Mouse (Mus musculus) liver, embryonic 16.5 days (tissue): ENCODE results near the gene Prss44. TPM values are rescaled to one million over a fixed set of nuclear protein-coding genes. Genes with fewer than 3 reads are reported as not detected.

ENCODE experiments used
- ATAC-seq: fragments of 200-750 bp; cut with Nextera tagmentation; 2 replicates; pipeline ENCODE4 v1.8.0; 2017; ENCODE audit warnings: low read depth, mild to moderate bottlenecking, moderate number of reproducible peaks, moderate library complexity
- H3K27ac ChIP-seq: fragments of 300-500 bp; sonication (generic); 2 replicates; pipeline ENCODE4 v1.5.1; 2014; ENCODE audit warnings: mild to moderate bottlenecking, low read length
- H3K27me3 ChIP-seq: fragments of 300-500 bp; sonication (generic); 2 replicates; pipeline ENCODE4 v1.6.1; 2014; ENCODE audit warnings: low read depth, low read length, mixed read lengths; ENCODE audit not compliant: control insufficient read depth, insufficient read depth
- H3K36me3 ChIP-seq: fragments of 300-500 bp; sonication (generic); 2 replicates; pipeline ENCODE4 v1.6.1; 2014; ENCODE audit warnings: mild to moderate bottlenecking; ENCODE audit not compliant: control insufficient read depth, insufficient read depth
- H3K4me1 ChIP-seq: fragments of 300-500 bp; sonication (generic); 2 replicates; pipeline ENCODE4 v1.6.1; 2014; ENCODE audit warnings: low read depth, low read length, mixed read lengths; ENCODE audit not compliant: control insufficient read depth
- H3K4me2 ChIP-seq: fragments of 300-500 bp; sonication (generic); 2 replicates; pipeline ENCODE4 v1.6.1; 2014; ENCODE audit warnings: low read depth, low read length, mixed read lengths
- H3K4me3 ChIP-seq: fragments of 300-500 bp; sonication (generic); 2 replicates; pipeline ENCODE4 v1.5.1; 2014; ENCODE audit warnings: low read depth, mild to moderate bottlenecking, low read length
- H3K9ac ChIP-seq: fragments of 300-500 bp; sonication (generic); 2 replicates; pipeline ENCODE4 v1.6.1; 2014; ENCODE audit warnings: low read depth, low read length
- H3K9me3 ChIP-seq: fragments of 300-500 bp; sonication (generic); replicated peaks from 2 replicates; pipeline ENCODE4 v1.6.1; 2016; ENCODE audit warnings: low read length; ENCODE audit not compliant: control insufficient read depth
- WGBS: fragments of 180-500 bp; shearing (Covaris S2); extraction: QIAGEN DNeasy Blood & Tissue Kit; methylation state at CpG from one replicate; pipeline ENCODE4 v1.1.7; 2014; ENCODE audit not compliant: insufficient replicate concordance; 5-methylcytosine and 5-hydroxymethylcytosine counted together
- polyA plus RNA-seq: library from polyadenylated mRNA; unstranded; fragments of >200 nt; fragmentation: Nextera tagmentation; extraction: Ambion mirVana; gene quantifications from 2 replicates; pipeline ENCODE4 v1.2.1, GENCODE M21; 2015

The Prss44 gene
- polyA plus RNA-seq, 1 experiment from 2014 or later, result not detected

- Histone ChIP-seq H3K27ac (no peak overlapping the region), H3K4me2 (no peak overlapping the region), H3K9me3 (no peaks in the 10 kb centered on the region), H3K4me3 (no peak overlapping the region), H3K4me1 (no peaks in the 10 kb centered on the region; the same call in none of the 2 replicates), H3K9ac (no peak overlapping the region), H3K27me3 (peaks cover 15% of the 10 kb centered on the region), H3K36me3 (no peaks in the 10 kb centered on the region)
- no peak; the same call in 1 of the 2 replicates for ATAC-seq
- 10% methylated on average over 7 of the region's 7 CpGs for WGBS
Observed at GRCm38 (mm10) chr9:110871030-110871429, 57.2 kb downstream of the Prss44 start.

Other genes with a start within 250 kb of the Prss44 start
- gene Nradd, start 189.5 kb upstream of the Prss44 start, polyA plus RNA-seq, result 1.4 and 1.9 TPM in 2 replicates
- 1.7 and 2.8 TPM in 2 replicates for gene Nbeal2, start 159.8 kb upstream of the Prss44 start, polyA plus RNA-seq
- gene Ccdc12, start 157.5 kb upstream of the Prss44 start, polyA plus RNA-seq, result 59.5 and 60.5 TPM in 2 replicates
- 1.1 and 1.9 TPM in 2 replicates for gene Myl3, start 72.1 kb upstream of the Prss44 start, polyA plus RNA-seq
- gene Pth1r, start 66.8 kb upstream of the Prss44 start, polyA plus RNA-seq, result 2.3 and 2.5 TPM in 2 replicates
- not detected in 2 replicates for gene Prss42, start 15.8 kb upstream of the Prss44 start, polyA plus RNA-seq
- not detected in 2 replicates for gene Prss43, start 12.7 kb downstream of the Prss44 start, polyA plus RNA-seq
- not detected in 2 replicates for gene Prss45, start 20.6 kb downstream of the Prss44 start, polyA plus RNA-seq
- gene Prss46, start 30.5 kb downstream of the Prss44 start, polyA plus RNA-seq, result not detected in 2 replicates
- 8.2 and 8.6 TPM in 2 replicates for gene Prss50, start 44.0 kb downstream of the Prss44 start, polyA plus RNA-seq
- gene Als2cl, start 65.9 kb downstream of the Prss44 start, polyA plus RNA-seq, result 1.8 and 2.0 TPM in 2 replicates
- gene Tmie, start 66.1 kb downstream of the Prss44 start, polyA plus RNA-seq, result 2.0 and 2.8 TPM in 2 replicates
- gene Fam240a, start 102.9 kb downstream of the Prss44 start, polyA plus RNA-seq, result not detected in 2 replicates
- gene Tdgf1, start 132.2 kb downstream of the Prss44 start, polyA plus RNA-seq, result not detected in 2 replicates
- gene Lrrc2, start 137.6 kb downstream of the Prss44 start, polyA plus RNA-seq, result 0.29 and 0.44 TPM in 2 replicates
- 13.7 and 18.1 TPM in 2 replicates for gene Rtp3, start 176.6 kb downstream of the Prss44 start, polyA plus RNA-seq
- gene Ltf, start 205.3 kb downstream of the Prss44 start, polyA plus RNA-seq, result 173 and 211 TPM in 2 replicates
- 15.7 and 18.2 TPM in 2 replicates for gene Ccrl2, start 243.5 kb downstream of the Prss44 start, polyA plus RNA-seq